Mouse (Mus musculus) spleen, adult 18-20 months (tissue): ENCODE measurements around the gene Zbtb7a.

Experiments used
- DNase-seq, 2 experiments: peaks; one replicate each; pipeline ENCODE4 v3.0.0; 2022; ENCODE audit warnings: mixed read lengths in 2 of 2

The Zbtb7a gene

DNA sequence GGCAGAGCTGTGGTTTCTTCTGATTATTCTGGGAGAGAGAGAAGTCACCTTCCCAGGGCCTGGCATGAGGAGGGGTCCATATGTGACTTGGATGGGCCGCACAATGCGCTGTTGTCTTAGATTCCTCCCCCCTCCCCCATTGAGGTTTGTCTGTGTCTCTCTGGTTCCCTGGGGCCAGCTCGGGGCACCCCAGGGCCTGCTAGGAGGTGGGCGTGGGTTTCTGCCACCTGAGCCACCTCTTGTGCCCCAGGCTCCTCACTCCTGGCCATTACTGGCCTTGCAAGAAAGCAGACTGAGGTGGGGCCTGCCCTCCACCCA lies 4.5 kb downstream of the Zbtb7a start:
- DNase-seq, result no peak

DNA sequence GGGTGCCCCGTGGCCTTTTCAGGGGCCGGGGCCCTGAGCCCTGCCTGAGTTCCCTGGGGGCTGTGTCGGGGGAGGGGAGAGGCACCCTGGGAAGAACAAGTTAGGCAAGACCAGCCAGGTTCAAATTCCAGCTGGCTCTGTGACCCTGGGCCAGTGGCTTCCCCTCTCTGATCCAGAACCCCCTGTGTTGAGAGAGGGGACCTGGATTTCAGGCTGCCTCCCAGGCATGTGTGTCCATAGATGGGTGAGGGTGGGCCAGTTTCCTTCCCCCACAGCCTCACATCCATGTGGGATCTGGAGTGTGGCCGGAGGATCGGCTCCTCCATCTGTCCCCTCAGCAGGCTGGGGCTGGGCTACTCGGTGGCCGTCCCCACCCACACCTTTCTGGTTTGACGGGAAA lies 5.0 kb downstream of the Zbtb7a start:
- DNase-seq, result no peak

DNA sequence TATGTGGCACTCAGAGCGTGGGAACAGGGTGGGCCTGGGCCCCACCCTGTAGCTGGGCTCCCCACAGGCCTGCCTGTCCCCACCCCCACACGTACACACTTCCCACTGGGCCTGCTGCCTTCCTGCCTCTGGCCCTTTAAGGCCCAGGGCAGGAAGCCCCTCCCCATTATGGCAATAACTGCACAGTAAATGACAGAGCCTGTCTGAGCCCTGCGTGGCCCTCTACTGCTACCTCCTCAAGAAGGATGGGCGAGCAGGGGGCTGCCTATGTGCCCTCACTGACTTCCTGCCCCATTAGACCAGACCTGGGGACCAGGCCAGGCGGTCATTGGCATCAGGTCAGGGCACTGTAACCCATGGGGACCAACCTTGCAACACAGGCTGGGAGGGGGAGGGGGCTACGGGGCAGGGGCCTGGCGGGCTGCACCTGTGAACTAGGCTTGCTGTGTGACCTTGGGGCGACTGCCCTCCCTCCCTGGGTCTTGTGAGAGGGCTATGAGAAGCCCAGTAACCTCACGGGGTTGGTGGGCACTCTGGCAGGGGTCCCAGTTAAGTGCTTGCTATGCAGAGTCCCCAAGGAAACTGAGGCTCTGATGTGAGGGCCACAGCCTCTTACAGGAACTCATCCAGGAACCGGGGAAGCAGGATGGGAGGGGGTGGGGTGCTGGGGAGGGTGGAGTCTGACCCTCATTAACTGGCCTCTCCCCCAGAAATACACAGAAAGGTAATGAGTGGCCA lies 5.9 kb downstream of the Zbtb7a start:
- DNase-seq, result no peak

DNA sequence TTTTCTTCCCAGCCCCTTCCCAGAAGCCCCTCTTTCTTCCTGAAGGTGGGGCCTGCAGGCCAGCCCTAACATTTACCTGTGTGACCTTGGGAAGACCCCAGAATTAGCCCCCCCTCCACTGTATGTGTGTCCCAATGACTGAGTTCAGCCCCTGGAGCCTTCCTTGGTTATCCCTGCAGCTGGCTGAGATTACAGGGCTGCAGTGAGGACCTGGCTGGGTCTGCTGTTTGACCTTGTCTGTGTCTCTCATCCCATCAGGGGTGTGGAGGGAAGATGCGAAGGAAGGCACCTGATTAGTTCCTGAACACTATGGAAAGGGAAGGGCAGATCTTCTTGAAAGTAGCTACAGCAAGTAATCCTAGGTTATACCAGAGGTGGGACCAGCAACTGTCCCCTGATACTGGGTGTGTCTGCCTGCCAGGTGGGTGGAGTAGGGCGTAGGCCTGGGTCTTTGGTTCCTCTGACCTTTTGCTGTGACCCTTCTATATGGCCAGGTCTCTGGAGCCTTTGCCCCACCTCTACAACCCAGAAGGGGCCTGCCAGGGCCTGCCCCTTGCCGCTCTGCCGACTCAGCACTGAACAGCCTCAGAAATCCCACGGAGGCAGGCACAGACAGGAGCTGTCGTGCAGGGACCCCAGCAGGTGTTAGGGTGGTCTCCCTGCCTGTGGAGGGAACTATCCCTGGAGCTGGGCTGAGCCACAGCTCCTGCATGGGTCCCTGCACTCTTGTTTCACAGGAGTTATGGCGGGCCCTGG lies 6.6 kb downstream of the Zbtb7a start:
- DNase-seq, result no peak

DNA sequence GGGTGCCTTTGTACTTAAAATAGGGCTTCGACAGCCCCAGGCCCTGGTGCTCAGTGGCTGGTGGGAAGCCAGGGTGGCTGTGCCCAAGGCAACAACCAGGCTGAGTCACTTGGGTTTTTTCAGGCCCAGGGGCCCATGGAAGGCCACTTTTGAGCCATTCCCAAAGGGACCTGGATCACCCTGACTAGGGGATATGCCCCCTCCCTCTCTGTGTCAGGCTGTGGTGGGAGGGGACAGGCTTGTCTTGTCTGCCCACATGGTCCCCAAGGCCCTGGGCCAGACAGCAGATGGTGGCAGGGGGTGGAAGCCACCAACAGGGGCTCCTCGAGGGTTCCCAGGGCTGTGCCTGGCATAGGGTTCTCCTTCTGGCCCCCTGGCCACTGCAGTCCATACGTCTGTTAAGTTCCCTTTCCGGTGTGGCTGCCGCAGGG lies 7.5 kb downstream of the Zbtb7a start:
- DNase-seq, result no peak

DNA sequence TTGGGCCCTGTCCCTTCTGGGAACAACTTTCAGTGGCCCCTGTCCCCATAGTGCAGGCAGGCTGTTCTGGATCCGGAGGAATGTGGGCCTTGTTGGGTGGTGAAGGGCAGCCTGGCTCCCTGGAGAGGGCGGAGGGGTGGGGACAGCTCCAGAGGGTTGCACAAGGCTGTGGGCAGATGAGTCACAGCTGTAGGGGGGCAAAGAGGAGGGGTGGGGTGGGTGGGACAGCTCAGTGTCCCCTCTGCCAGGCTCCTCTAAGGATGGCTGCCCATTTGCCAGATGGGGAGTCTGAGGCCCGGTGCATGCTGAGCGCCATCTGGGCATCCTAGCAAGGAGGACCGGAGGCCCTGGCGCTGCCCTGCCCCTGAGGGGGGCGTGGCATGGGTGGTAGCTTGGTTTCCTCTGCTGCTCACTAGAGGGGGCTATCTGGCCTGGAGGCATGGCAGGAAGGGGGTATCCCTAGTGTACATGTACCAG lies 8.2 kb downstream of the Zbtb7a start:
- no peak for DNase-seq

DNA sequence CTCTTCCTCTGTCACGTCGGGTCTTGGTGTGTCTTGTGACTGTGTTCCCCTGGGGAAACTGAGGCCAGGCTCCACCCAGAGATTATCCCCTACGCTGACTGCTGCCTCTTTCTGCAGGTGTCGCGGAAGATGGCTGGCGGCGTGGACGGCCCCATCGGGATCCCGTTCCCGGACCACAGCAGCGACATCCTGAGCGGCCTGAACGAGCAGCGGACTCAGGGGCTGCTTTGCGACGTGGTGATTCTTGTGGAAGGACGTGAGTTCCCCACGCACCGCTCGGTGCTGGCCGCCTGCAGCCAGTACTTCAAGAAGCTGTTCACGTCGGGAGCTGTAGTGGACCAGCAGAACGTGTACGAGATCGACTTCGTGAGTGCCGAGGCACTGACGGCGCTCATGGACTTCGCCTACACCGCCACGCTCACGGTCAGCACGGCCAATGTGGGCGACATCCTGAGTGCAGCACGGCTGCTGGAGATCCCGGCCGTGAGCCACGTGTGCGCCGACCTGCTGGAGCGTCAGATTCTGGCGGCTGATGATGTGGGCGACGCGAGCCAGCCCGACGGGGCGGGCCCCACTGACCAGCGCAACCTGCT lies 8.9 kb downstream of the Zbtb7a start:
- no peak for DNase-seq

DNA sequence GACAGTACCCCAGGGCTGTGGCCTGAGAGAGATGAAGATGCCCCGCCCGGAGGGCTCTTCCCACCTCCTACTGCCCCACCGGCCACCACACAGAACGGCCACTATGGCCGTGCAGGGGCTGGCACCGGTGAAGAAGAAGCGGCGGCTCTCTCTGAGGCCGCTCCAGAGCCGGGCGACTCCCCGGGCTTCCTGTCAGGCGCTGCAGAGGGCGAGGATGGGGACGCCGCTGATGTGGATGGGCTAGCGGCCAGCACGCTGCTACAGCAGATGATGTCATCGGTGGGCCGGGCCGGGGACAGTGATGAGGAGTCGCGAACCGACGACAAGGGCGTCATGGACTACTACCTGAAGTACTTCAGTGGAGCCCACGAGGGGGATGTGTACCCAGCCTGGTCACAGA lies 9.6 kb downstream of the Zbtb7a start:
- no peak for DNase-seq

DNA sequence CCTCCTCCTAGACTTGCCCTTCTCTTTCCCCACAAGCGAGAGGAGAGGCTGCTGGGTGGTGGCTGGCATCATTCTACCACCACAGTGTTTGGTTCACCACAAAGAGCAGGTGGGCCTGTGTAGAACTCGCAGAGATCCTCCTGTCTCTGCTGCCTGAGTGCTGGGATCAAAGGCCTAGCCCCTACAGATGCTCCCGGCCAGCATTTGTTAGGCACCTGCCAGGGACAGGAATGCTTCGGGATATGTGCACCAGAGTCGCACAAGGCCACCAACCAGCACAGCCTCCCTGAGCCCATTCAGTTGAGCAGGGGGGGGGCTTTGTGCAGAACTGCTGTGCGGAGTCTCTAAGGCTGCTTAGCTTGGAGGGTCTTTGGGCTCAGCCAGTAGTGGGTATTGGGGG lies 10.3 kb downstream of the Zbtb7a start:
- DNase-seq, result no peak

DNA sequence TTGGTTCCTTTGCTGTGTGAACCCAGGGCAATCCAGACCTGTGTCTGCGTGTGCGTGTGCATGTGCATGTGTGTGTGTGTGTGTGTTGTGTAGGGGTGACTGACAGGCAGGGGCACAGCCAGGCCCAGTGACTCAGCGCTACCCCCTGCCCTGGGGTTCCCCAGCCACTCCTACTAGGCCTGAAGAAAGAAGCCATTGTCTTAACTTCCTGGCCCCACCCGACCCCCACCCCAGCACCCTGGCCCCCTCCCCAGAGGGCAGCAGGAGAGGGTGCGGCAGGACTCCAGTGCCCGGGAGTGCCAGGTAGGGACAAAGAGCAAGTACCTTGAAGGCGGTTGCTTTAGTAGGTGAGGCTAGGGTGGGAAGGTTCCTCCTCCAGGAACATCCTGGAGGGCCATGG lies 10.8 kb downstream of the Zbtb7a start:
- DNase-seq, result no peak

DNA sequence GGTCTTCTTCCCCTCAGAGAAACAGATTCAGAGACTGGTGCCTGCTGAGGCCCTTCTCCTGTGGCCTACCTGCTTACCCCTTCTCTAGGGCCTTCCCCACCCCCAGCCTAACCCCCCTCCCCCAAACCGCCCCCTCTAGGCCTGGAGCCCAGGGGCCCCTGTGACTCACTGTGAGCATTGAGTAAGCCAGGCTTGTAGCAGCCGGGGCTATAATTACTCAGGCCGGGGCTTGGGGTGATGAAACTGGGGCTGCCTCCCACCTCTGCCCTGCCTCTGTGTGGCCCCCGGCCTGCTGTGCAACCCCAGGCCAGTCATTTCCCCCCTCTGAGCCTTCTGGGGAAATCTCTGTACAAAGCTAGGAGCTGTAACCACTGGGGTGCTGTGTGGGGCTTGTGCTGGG lies 11.3 kb downstream of the Zbtb7a start:
- no peak for DNase-seq

DNA sequence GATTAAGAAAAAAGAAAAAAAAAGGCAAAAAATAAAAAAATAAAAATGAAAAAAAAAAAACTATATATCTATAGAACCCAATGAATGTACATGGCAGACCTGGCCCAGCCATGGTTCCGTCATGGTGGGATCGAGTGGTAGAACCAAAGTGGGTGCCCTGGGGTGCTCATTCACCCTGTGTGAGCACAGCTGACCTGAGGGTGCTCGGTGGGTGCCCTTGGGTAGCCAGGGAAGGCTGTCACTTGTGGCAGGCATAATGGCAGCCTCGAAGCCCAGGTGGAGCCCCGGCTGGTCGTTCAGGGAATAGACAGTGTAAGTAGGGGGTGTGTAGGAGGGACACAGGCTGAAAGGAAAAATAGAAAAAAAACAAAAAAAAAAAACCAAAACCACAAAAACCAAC lies 16.2 kb downstream of the Zbtb7a start:
- no peak for DNase-seq

DNA sequence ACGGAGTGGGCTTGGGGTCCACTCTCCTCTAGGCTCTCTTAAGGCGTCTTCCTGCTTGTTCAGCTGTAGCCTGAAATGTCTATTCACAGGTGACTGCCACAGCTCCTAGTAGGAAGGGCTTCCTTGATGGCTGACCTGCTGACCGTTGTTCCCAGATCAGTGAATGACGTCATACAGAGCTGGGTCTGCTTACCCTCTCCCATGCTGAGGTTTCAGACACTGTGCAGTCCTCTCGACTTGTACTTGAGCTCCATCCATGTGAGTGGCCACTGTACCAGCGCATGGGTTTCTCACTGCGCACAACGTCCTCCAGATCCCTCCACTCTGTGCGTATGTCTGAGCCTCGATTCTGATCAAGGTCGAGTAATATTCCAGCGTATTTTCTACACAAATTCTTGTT lies 17.6 kb downstream of the Zbtb7a start:
- no peak for DNase-seq

DNA sequence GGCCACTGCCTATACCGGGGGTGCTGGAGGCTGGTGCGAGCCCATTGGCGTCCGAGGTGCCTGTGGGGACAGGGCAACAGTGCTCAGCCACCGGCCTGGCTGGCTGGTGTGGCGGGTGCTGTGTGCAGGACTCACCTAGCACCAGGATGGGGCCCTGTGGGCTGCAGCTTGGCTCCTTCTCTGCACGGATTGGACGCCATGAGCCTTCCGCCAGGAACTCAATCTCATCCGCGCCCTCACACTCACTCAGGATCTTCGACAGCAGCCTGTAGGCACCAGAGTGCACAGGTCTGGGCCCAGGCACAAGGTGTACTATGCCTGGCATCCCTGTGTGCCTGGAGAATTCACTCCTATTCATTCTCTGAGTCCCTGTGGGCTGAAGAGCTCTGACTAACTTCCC lies 19.3 kb downstream of the Zbtb7a start:
- no peak for DNase-seq

DNA sequence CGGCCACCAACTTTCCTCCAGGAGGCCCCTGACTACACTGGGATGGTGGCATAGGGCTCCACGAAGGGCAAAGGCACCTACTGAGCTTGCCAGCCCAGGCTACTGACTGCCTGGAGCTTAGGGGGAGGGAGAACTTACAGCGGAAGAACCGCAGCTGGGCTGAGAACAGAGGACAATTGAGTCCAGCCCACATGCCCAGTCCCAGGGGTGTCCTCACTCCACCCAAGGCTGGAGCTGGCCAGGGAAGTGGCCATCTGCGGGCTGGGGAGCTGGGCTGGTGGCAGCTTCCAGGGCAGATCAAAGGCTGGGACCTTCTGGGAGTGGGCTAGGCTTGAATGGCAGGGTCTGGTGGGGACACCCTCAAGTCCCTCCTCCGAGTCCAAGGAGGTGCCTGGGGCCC lies 19.7 kb downstream of the Zbtb7a start:
- no peak for DNase-seq

DNA sequence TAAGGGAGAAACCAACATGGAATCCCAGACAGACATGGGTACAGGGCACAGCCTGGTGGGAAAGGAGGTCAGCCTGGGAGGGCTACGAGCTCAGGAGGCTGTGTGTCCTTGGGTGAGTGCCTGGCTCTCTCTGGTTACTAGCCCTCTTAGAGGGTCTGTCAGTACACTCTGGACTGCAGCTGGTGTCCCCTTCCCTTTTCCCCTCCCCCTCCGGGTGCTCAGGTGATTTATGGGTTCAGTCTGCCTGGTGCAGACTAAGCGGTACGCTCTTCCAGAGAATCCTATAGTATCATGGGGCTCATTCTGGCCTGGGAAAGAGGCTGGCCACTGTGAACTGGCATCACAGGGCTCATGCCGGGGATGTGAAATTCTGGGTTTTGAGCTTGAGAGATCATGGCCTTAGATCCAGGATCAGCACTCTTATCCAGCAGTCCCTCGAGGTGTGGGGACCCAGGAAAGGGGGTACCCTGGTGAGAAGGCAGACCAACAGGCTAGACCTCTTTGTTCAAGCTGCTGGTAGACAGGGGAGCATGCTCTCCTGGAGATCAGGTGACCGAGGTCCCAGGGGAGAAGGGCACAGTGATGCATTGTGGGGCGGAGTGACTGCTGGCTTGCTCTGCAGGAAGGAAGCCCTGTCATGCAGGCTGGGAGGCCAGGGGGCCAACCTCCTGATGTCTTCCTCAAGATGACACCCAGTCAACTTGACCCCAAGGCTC lies 26.7 kb downstream of the Zbtb7a start:
- DNase-seq, result peak; percentile 83 to 89

DNA sequence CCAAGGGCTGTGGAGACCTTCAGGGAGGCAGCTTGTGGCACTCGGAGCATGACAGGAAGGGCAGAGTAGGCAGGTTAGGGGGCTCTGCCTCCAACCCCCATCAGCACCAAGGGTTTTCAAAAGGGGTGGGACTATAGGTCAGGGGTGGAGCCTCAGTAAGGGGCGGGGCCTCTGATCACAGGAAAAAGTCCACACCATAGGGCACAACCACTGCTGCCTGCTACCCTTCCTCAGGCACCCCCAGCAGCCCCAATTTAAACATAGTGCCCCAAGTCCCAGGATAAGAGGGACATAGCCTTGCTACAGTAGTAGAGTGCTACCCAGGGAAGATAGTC lies 27.3 kb downstream of the Zbtb7a start:
- peak in 1 of 2 experiments; percentile 73 for DNase-seq

DNA sequence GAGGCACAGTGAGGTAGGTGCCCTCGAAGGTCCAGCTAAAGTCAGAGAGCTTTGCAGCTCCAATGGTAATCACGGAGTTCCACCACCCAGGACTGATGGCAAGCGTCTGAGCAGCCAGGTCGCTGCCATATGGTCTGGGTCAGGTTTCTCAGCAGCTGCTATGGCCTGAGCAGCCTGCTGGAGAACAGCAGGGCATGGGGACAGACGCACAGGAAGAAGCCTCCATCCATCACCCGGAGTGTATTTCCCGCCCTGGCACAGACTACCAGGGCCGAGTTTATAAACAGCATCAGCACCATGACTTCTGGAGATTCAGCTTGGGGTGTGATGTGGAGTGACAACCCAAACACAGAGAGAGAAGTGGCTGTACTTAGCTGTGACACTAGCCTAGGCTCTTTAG lies 30.1 kb downstream of the Zbtb7a start:
- DNase-seq, result no peak

DNA sequence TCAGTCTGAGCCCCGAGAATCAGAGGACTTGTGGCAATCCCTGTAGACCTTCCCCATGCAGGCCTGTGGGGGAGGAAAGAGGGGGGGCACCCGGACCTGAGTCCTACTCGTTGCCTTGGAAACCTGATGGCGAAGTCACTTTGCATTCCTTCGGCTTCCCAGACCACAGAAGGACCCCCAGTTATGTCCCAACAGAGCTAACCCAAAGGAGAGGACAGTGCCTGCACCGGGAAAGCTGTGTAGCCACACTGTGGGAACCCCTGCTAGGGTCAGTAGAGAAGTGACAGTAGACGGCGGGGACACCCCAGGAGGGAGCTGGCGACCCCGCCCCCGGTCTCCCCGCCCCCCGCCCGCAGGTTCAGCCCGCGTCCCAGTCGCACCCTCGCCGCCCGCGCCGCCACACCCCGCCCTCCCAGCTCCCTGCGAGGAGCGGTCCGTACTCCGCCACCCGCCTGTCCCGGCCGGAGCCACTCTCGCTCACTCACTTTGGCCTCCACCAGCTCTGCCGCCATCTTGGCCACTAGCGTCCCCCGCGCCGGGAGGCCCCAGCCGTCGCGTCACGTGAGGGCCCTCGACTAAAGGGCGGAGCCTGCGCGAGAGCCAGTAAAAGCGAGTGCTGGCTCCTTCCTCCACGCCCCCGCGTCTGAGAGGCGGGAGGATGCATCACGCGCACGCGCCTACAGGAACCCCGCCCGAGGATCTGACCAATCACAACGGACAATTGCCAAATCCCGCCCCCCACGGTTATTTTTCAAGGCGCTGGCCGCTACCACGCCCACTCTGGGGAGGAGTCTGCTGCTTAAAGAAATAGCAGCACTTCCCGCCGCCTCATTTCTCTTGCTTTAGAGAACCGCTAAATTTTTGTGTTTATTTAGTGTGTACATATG lies 32.4 kb downstream of the Zbtb7a start, which contains the start of gene Pias4:
Gene Pias4, minus strand, starts transcription at position 724 of the 887 bp plus-strand sequence.
- DNase-seq, result peak; percentile 99 to 100

DNA sequence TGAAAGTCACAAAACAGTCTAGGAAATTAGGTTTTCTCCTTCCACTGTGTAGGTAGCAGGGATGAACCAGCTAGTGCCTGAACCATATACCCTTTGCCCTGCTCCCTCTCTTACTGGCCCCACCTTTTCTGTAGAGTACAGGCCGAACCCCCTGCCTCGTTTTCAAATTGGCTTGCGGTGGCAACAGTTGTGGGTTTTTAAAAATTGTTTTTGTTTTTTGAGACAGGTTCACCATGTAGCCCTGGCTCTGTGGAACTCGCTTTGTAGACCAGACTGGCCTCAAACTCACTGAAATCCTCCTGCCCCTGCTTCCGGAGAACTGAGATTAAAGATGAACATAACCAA lies 33.0 kb downstream of the Zbtb7a start:
- peak in 1 of 2 experiments; percentile 40 for DNase-seq

DNA sequence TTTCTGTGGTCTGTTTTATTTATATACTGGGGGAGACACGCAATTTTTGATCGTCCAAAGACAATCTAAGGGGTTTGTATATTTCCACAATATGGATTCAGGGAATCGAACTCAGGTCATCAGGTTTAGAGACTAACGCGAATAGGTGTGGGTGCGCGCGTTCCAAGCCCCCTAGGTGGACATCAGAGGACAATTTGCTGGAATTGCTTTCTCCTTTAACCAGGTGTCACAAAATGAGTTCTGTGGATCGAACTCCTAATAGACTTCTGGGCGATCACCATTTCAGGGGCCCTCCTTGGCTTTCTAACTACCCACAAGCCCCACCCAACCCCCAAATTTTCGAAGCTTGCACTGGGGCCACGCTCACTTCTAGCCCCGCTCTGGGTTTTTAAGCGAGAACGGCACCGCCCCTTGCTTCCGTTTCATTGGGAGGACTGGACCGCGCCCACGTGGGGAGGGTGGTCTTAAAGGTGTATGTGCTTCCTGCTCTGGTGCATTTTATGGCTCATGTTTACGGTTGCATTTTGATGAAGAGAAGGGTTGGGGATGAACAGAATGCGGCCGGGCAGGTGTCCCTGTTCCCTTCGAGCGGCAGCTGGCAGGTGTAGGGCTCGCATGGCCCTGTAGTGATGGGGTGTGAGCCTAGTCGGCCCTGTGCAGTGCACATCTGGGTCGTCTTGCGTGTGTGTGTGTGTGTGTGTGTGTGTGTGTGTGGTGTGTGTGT lies 33.7 kb downstream of the Zbtb7a start:
- DNase-seq, result peak; percentile 83 to 88

DNA sequence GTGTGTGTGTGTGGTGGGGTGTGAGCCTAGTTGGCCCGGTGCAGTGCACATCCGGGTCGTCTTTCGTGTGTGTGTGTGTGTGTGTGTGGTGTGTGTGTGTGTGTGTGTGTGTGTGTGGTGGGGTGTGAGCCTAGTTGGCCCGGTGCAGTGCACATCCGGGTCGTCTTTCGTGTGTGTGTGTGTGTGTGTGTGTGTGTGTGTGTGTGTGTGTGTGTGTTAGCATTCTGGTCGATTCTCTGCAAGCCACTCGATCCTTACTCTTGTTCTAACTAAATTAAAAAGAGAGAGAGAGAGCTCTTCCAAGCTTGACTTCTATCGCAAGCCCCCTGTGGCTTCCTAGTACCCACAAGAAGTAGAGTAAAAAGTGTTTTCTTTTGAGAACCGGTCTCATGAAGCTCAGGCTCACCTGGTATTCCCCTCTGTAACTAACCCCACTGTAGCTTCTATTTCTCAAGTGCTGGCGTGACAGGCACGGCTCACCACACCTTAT lies 34.4 kb downstream of the Zbtb7a start:
- peak in 1 of 2 experiments; percentile 38 for DNase-seq
